ENCODE assay signal across 24 mouse cellular contexts in genomic region chr7:127080045-127080444, GRCm38 (mm10). TPM values are rescaled to one million over a fixed set of nuclear protein-coding genes. Genes with fewer than 3 reads are reported as not detected.
DNase-seq lines count a peak whose midpoint lies in the region; ATAC-seq and TF ChIP-seq lines count a peak whose summit lies in the region.
"Had no signal": no experiment of that assay in that cellular context is flagged by ENCODE, and none has a peak within 500 bp of the region (broad histone marks: within the 10 kb centered on the region; RNA-seq: fewer than 3 reads in every experiment).

No protein-coding gene starts in this region.

- 48% methylated on average over 3 of the region's 3 CpGs for WGBS in lung, postnatal 0 days
- 40% methylated on average over 3 of the region's 3 CpGs for WGBS in heart, adult 2 months

- no peaks in the 10 kb centered on the region for H3K79me2 ChIP-seq in heart, adult 2 months (replicated peaks; ENCODE audit: control insufficient read depth, insufficient read depth, low read length)

- H3K4me3 ChIP-seq in lung, postnatal 0 days (ENCODE audit: low read depth, low read length) = no peak overlapping the region
- H3K4me3 ChIP-seq in heart, adult 2 months = no peak overlapping the region
- H3K4me3 ChIP-seq: erythroblast, embryonic 14.5 days; hindbrain, embryonic 15.5 days; left cerebral cortex, adult 2 months; limb, embryonic 12.5 days; midbrain, embryonic 10.5 days had no signal

- no peak overlapping the region for H3K9ac ChIP-seq in lung, postnatal 0 days (replicated peaks; ENCODE audit: low read depth)
- H3K9ac ChIP-seq in heart, adult 2 months (ENCODE audit: low read depth, low read length) = no peak overlapping the region
- H3K9ac ChIP-seq: hindbrain, embryonic 15.5 days; limb, embryonic 12.5 days; lung, embryonic 14.5 days had no signal

- H3K4me1 ChIP-seq in lung, postnatal 0 days (ENCODE audit: insufficient read depth, low read depth, low read length) = no peaks in the 10 kb centered on the region
- no peaks in the 10 kb centered on the region for H3K4me1 ChIP-seq in heart, adult 2 months (ENCODE audit: control insufficient read depth, insufficient read depth, low read length)
- H3K4me1 ChIP-seq: hindbrain, embryonic 15.5 days; limb, embryonic 12.5 days; midbrain, embryonic 10.5 days had no signal

- peak; percentile 12 for ATAC-seq in lung, postnatal 0 days
- ATAC-seq in neutrophil, adult 5-6 weeks (ENCODE audit: extremely low read depth, insufficient number of reproducible peaks, low FRiP score, poor library complexity, severe bottlenecking) = peak; percentile 75
- ATAC-seq: forebrain, embryonic 14.5 days; intestine, postnatal 0 days had no signal

- intact Hi-C loops in heart, adult 2 months (cut with DNase I) = no loop called here

- no peaks in the 10 kb centered on the region for H3K36me3 ChIP-seq in lung, postnatal 0 days (ENCODE audit: insufficient read depth, low read length)
- H3K36me3 ChIP-seq in heart, adult 2 months (ENCODE audit: control insufficient read depth, insufficient read depth, low read length) = no peaks in the 10 kb centered on the region
- H3K36me3 ChIP-seq: hindbrain, embryonic 15.5 days; limb, embryonic 12.5 days; midbrain, embryonic 10.5 days had no signal

- no peak for TF ChIP-seq CTCF in lung, postnatal 0 days (IDR thresholded peaks at IDR 0.05)
- no peak for TF ChIP-seq CTCF in heart, adult 2 months (IDR thresholded peaks at IDR 0.05)

- peak; percentile 39 for DNase-seq in lung, postnatal 0 days (ENCODE audit: low spot score)
- DNase-seq in lung, adult 18-20 months = no peak
- DNase-seq in ES-CJ7 (ENCODE audit: low read depth, low spot score) = peak; percentile 48
- DNase-seq in induced T-regulatory cell, adult 2 months (ENCODE audit: low read depth) = peak; percentile 29
- DNase-seq in heart, adult 2 months = no peak
- no peak for DNase-seq in spleen, postnatal 14 days (ENCODE audit: low spot score in 2 of 2)
- DNase-seq: adrenal gland, adult 2 months; cerebellum, adult 11-12 months; gastrocnemius, postnatal 36 days; kidney, postnatal 25 days; lung, embryonic 14.5 days; thymus, postnatal 4 days had no signal

- no peak overlapping the region for H3K4me2 ChIP-seq in lung, postnatal 0 days (replicated peaks; ENCODE audit: low read depth, low read length)
- H3K4me2 ChIP-seq: heart, embryonic 11.5 days; hindbrain, embryonic 15.5 days; limb, embryonic 12.5 days; lung, embryonic 14.5 days had no signal

- no peaks in the 10 kb centered on the region for H3K9me3 ChIP-seq in lung, postnatal 0 days (ENCODE audit: low read length)
- H3K9me3 ChIP-seq: hindbrain, embryonic 15.5 days; midbrain, embryonic 10.5 days had no signal

- H3K27ac ChIP-seq in lung, postnatal 0 days (ENCODE audit: low read length) = no peak overlapping the region
- H3K27ac ChIP-seq in heart, adult 2 months = no peak overlapping the region
- H3K27ac ChIP-seq: hindbrain, embryonic 15.5 days; left cerebral cortex, adult 2 months; limb, embryonic 12.5 days; midbrain, embryonic 10.5 days had no signal

- TF ChIP-seq POLR2A in heart, adult 2 months (IDR thresholded peaks at IDR 0.05; ENCODE audit: insufficient read depth, low read depth, low read length) = no peak

- TF ChIP-seq EP300 in lung, postnatal 0 days (IDR thresholded peaks at IDR 0.05) = no peak
- TF ChIP-seq EP300 in heart, adult 2 months (IDR thresholded peaks at IDR 0.05; ENCODE audit: insufficient read depth, low read depth, low read length) = no peak

- H3K27me3 ChIP-seq in lung, postnatal 0 days (replicated peaks; ENCODE audit: insufficient read depth, low read length) = no peaks in the 10 kb centered on the region
- no peaks in the 10 kb centered on the region for H3K27me3 ChIP-seq in heart, adult 2 months (ENCODE audit: control insufficient read depth, insufficient read depth, low read length)
- H3K27me3 ChIP-seq: hindbrain, embryonic 15.5 days; limb, embryonic 12.5 days had no signal

RNA-seq across cellular contexts. Expression of gene Zg16, which starts 7.1 kb away (rescaled TPM):
- polyA plus RNA-seq in lung, postnatal 0 days (2015; fragmentation: Nextera tagmentation; extraction: Ambion mirVana) = 0.20 and 0.30 TPM in 2 replicates
- 2.1 TPM in 1 of 2 replicates, not detected in the other for total RNA-seq in neutrophil, adult 5-6 weeks (2017)
- total RNA-seq in heart, adult 2 months (2021) = not detected
- polyA plus RNA-seq in heart, adult 2 months (2012; rRNA removed) = not detected in 2 replicates
- total RNA-seq: adrenal gland, adult 2 months; gastrocnemius, postnatal 36 days; heart, postnatal 25 days; left cerebral cortex, adult 2 months had no signal
- polyA plus RNA-seq: embryonic facial prominence, embryonic 11.5 days; erythroblast, embryonic 14.5 days; forebrain, embryonic 14.5 days; heart, embryonic 11.5 days; hindbrain, embryonic 15.5 days; limb, embryonic 12.5 days; lung, embryonic 14.5 days; midbrain, embryonic 10.5 days; neural tube, embryonic 14.5 days had no signal

RNA-seq across cellular contexts. Expression of gene AI467606, which starts 11.1 kb away (rescaled TPM):
- 14.6 and 16.0 TPM in 2 replicates for polyA plus RNA-seq in lung, postnatal 0 days (2015; fragmentation: Nextera tagmentation; extraction: Ambion mirVana)
- 156 and 166 TPM in 2 replicates for total RNA-seq in neutrophil, adult 5-6 weeks (2017)
- total RNA-seq in heart, adult 2 months (2021) = 1 to 10 TPM; 1.5 to 2.1 TPM
- polyA plus RNA-seq in heart, adult 2 months (2012; rRNA removed) = 2.7 and 4.7 TPM in 2 replicates

RNA-seq across cellular contexts. Expression of gene Kif22, which starts 37.8 kb away (rescaled TPM):
- polyA plus RNA-seq in lung, postnatal 0 days (2015; fragmentation: Nextera tagmentation; extraction: Ambion mirVana) = 7.0 and 9.2 TPM in 2 replicates
- total RNA-seq in neutrophil, adult 5-6 weeks (2017) = 1.4 and 2.1 TPM in 2 replicates
- total RNA-seq in heart, adult 2 months (2021) = under 1 TPM; 0.65 to 0.84 TPM
- polyA plus RNA-seq in heart, adult 2 months (2012; rRNA removed) = 0.39 and 0.59 TPM in 2 replicates

RNA-seq across cellular contexts. Expression of gene Qprt, which starts 42.0 kb away (rescaled TPM):
- 0.14 and 0.21 TPM in 2 replicates for polyA plus RNA-seq in lung, postnatal 0 days (2015; fragmentation: Nextera tagmentation; extraction: Ambion mirVana)
- total RNA-seq in neutrophil, adult 5-6 weeks (2017) = 1.4 and 3.8 TPM in 2 replicates
- not detected for total RNA-seq in heart, adult 2 months (2021)
- polyA plus RNA-seq in heart, adult 2 months (2012; rRNA removed) = 0.25 and 0.32 TPM in 2 replicates
- total RNA-seq: heart, postnatal 25 days had no signal
- polyA plus RNA-seq: neural tube, embryonic 14.5 days had no signal

RNA-seq across cellular contexts. Expression of gene Maz, which starts 53.2 kb away (rescaled TPM):
- 36.1 and 37.0 TPM in 2 replicates for polyA plus RNA-seq in lung, postnatal 0 days (2015; fragmentation: Nextera tagmentation; extraction: Ambion mirVana)
- total RNA-seq in neutrophil, adult 5-6 weeks (2017) = 49.3 and 57.7 TPM in 2 replicates
- 10 to 100 TPM; 56.5 to 59.8 TPM for total RNA-seq in heart, adult 2 months (2021)
- polyA plus RNA-seq in heart, adult 2 months (2012; rRNA removed) = 53.7 and 57.1 TPM in 2 replicates

Comparison
In these comparisons a context has a peak if more than half of its experiments do, and no peak if none do; other contexts are left out.
1. DNase-seq: peak in lung, postnatal 0 days (single experiment), ES-CJ7 (single experiment) and induced T-regulatory cell, adult 2 months (single experiment); none in lung, adult 18-20 months (0 of 2), heart, adult 2 months (0 of 2) and spleen, postnatal 14 days (0 of 2).
2. RNA of gene AI467606, which starts 11.1 kb away (total RNA-seq): 156 to 166 TPM in neutrophil, adult 5-6 weeks; 1.5 to 2.1 TPM in heart, adult 2 months; every median in the first group is over 10 times any median in the second.